Mouse (Mus musculus): ENCODE data around the gene Sdsl. TPM values are rescaled to one million over a fixed set of nuclear protein-coding genes. Genes with fewer than 3 reads are reported as not detected.

Gene Sdsl
- polyA plus RNA-seq, 1 experiment from 2014 or later = 6.0 TPM

GRCm38 (mm10) chr5:120467026-120467425, 5.6 kb downstream of the Sdsl start:
- no peaks in the 10 kb centered on the region; the same call in 1 of the 2 replicates for H3K4me1 ChIP-seq
- peak overlapping the region; percentile 20 for H3K4me3 ChIP-seq
- H3K4me2 ChIP-seq = peak overlapping the region; percentile 26
- no peaks in the 10 kb centered on the region for H3K9me3 ChIP-seq
- H3K27me3 ChIP-seq (replicated peaks) = 0 out of 2 replicates have a peak, but pooled peaks cover 4% of the 10 kb centered on the region
- WGBS = 13% methylated on average over 4 of the region's 4 CpGs
- H3K36me3 ChIP-seq (replicated peaks) = no peaks in the 10 kb centered on the region
- H3K9ac ChIP-seq = no peak overlapping the region
- ATAC-seq (replicated peaks) = no peak
- no peak overlapping the region for H3K27ac ChIP-seq

- no peak overlapping the region for H3K4me2 ChIP-seq
Measured at GRCm38 (mm10) chr5:120465860-120466259, 6.8 kb downstream of the Sdsl start.

GRCm38 (mm10) chr5:120465062-120465461, 7.5 kb downstream of the Sdsl start:
- 0 out of 2 replicates have a peak, but pooled peaks cover 4% of the 10 kb centered on the region for H3K27me3 ChIP-seq (replicated peaks)
- no peak overlapping the region for H3K27ac ChIP-seq
- H3K9ac ChIP-seq = no peak overlapping the region
- ATAC-seq (replicated peaks) = no peak
- 40% methylated on average over 5 of the region's 5 CpGs for WGBS
- no peaks in the 10 kb centered on the region for H3K9me3 ChIP-seq
- no peaks in the 10 kb centered on the region; the same call in 1 of the 2 replicates for H3K4me1 ChIP-seq
- H3K4me2 ChIP-seq = no peak overlapping the region
- no peak overlapping the region for H3K4me3 ChIP-seq
- H3K36me3 ChIP-seq (replicated peaks) = no peaks in the 10 kb centered on the region

More at GRCm38 (mm10) chr5:120465860-120466259, 6.8 kb downstream of the Sdsl start:
- no peak for ATAC-seq (replicated peaks)
- Histone ChIP-seq H3K27me3 (replicated peaks) (0 out of 2 replicates have a peak, but pooled peaks cover 4% of the 10 kb centered on the region), H3K36me3 (replicated peaks) (no peaks in the 10 kb centered on the region), H3K9ac (no peak overlapping the region), H3K4me3 (no peak overlapping the region), H3K9me3 (no peaks in the 10 kb centered on the region), H3K4me1 (no peaks in the 10 kb centered on the region; the same call in 1 of the 2 replicates), H3K27ac (no peak overlapping the region)
- WGBS = 65% methylated on average over 6 of the region's 6 CpGs

- H3K9ac ChIP-seq = no peak overlapping the region
- H3K27me3 ChIP-seq (replicated peaks) = 0 out of 2 replicates have a peak, but pooled peaks cover 4% of the 10 kb centered on the region
- H3K4me3 ChIP-seq = no peak overlapping the region
- WGBS = 79% methylated on average over 4 of the region's 4 CpGs
- no peak overlapping the region for H3K27ac ChIP-seq
- ATAC-seq (replicated peaks) = no peak
- no peaks in the 10 kb centered on the region for H3K9me3 ChIP-seq
- H3K36me3 ChIP-seq (replicated peaks) = no peaks in the 10 kb centered on the region
- H3K4me1 ChIP-seq = no peaks in the 10 kb centered on the region; the same call in 1 of the 2 replicates
- no peak overlapping the region for H3K4me2 ChIP-seq
Measured at GRCm38 (mm10) chr5:120464321-120464720, 8.3 kb downstream of the Sdsl start.

- Histone ChIP-seq H3K4me2 (no peak overlapping the region), H3K4me3 (no peak overlapping the region), H3K27me3 (replicated peaks) (peaks cover 2% of the 10 kb centered on the region; the same call in 1 of the 2 replicates), H3K4me1 (no peaks in the 10 kb centered on the region; the same call in 1 of the 2 replicates), H3K27ac (no peak overlapping the region), H3K36me3 (replicated peaks) (no peaks in the 10 kb centered on the region), H3K9me3 (no peaks in the 10 kb centered on the region), H3K9ac (no peak overlapping the region)
- 80% methylated on average over 15 of the region's 15 CpGs for WGBS
- ATAC-seq (replicated peaks) = no peak
Measured at GRCm38 (mm10) chr5:120461902-120462301, 10.7 kb downstream of the Sdsl start.

- no peak; the same call in 1 of the 2 replicates for ATAC-seq (replicated peaks)
- Histone ChIP-seq H3K9ac (no peak overlapping the region), H3K9me3 (no peaks in the 10 kb centered on the region), H3K4me1 (peaks cover 3% of the 10 kb centered on the region; the same call in 1 of the 2 replicates), H3K4me2 (no peak overlapping the region), H3K36me3 (replicated peaks) (no peaks in the 10 kb centered on the region), H3K27ac (no peak overlapping the region), H3K27me3 (replicated peaks) (peaks cover 7% of the 10 kb centered on the region), H3K4me3 (no peak overlapping the region)
- WGBS = 77% methylated on average over 10 of the region's 10 CpGs
Measured at GRCm38 (mm10) chr5:120459133-120459532, 13.5 kb downstream of the Sdsl start.

- WGBS = 7% methylated on average over 9 of the region's 9 CpGs
- no peak for ATAC-seq (replicated peaks)
- no peaks in the 10 kb centered on the region for H3K9me3 ChIP-seq
Measured at GRCm38 (mm10) chr5:120457628-120458027, 15.0 kb downstream of the Sdsl start.

GRCm38 (mm10) chr5:120456841-120457554, 15.6 kb downstream of the Sdsl start:
- H3K4me3 ChIP-seq = no peak overlapping the region
- no peak overlapping the region for H3K4me2 ChIP-seq
- H3K9me3 ChIP-seq = no peaks in the 10 kb centered on the region
- H3K9ac ChIP-seq = no peak overlapping the region
- H3K27me3 ChIP-seq (replicated peaks) = peaks cover 11% of the 10 kb centered on the region
- WGBS = 48% methylated on average over 7 of the region's 7 CpGs
- H3K27ac ChIP-seq = no peak overlapping the region
- peaks cover 3% of the 10 kb centered on the region; the same call in 1 of the 2 replicates for H3K4me1 ChIP-seq
- ATAC-seq (replicated peaks) = no peak
- no peaks in the 10 kb centered on the region for H3K36me3 ChIP-seq (replicated peaks)

More at GRCm38 (mm10) chr5:120457628-120458027, 15.0 kb downstream of the Sdsl start:
- no peak overlapping the region for H3K9ac ChIP-seq
- H3K36me3 ChIP-seq (replicated peaks) = no peaks in the 10 kb centered on the region
- H3K4me2 ChIP-seq = no peak overlapping the region
- peaks cover 3% of the 10 kb centered on the region; the same call in 1 of the 2 replicates for H3K4me1 ChIP-seq
- peaks cover 11% of the 10 kb centered on the region for H3K27me3 ChIP-seq (replicated peaks)
- H3K27ac ChIP-seq = no peak overlapping the region
- no peak overlapping the region for H3K4me3 ChIP-seq

- no peak for ATAC-seq (replicated peaks)
- no peak overlapping the region for H3K27ac ChIP-seq
- no peak overlapping the region for H3K9ac ChIP-seq
- H3K4me2 ChIP-seq = no peak overlapping the region
- H3K27me3 ChIP-seq (replicated peaks) = peaks cover 11% of the 10 kb centered on the region
- H3K4me3 ChIP-seq = no peak overlapping the region
- peaks cover 3% of the 10 kb centered on the region; the same call in 1 of the 2 replicates for H3K4me1 ChIP-seq
- no peaks in the 10 kb centered on the region for H3K9me3 ChIP-seq
- H3K36me3 ChIP-seq (replicated peaks) = no peaks in the 10 kb centered on the region
- 38% methylated on average over 1 of the region's 1 CpGs for WGBS
Measured at GRCm38 (mm10) chr5:120456253-120456652, 16.4 kb downstream of the Sdsl start.

- no peak overlapping the region for H3K9ac ChIP-seq
- no peak overlapping the region for H3K4me2 ChIP-seq
- H3K27ac ChIP-seq = peak overlapping the region; percentile 42; the same call in 1 of the 2 replicates
- no peaks in the 10 kb centered on the region for H3K36me3 ChIP-seq (replicated peaks)
- peaks cover 11% of the 10 kb centered on the region for H3K27me3 ChIP-seq (replicated peaks)
- H3K4me1 ChIP-seq = peaks cover 3% of the 10 kb centered on the region; the same call in 1 of the 2 replicates
- ATAC-seq (replicated peaks) = no peak
- H3K4me3 ChIP-seq = no peak overlapping the region
- WGBS = 78% methylated on average over 14 of the region's 14 CpGs
- no peaks in the 10 kb centered on the region for H3K9me3 ChIP-seq
Measured at GRCm38 (mm10) chr5:120454756-120455337, 17.8 kb downstream of the Sdsl start.

GRCm38 (mm10) chr5:120447305-120447704, 25.3 kb downstream of the Sdsl start:
- WGBS = 50% methylated on average over 13 of the region's 13 CpGs

GRCm38 (mm10) chr5:120440733-120441132, 31.9 kb downstream of the Sdsl start:
- Histone ChIP-seq H3K27me3 (replicated peaks) (peaks cover 15% of the 10 kb centered on the region), H3K27ac (peak overlapping the region; percentile 81; the same call in 1 of the 2 replicates), H3K4me1 (peaks cover 29% of the 10 kb centered on the region), H3K9me3 (no peaks in the 10 kb centered on the region), H3K36me3 (replicated peaks) (no peaks in the 10 kb centered on the region), H3K4me3 (0 out of 2 replicates have a peak overlapping the region, but pooled peaks have one; percentile 9), H3K9ac (no peak overlapping the region), H3K4me2 (peak overlapping the region; percentile 54)
- WGBS = 7% methylated on average over 14 of the region's 14 CpGs
- peak; percentile 51; the same call in 1 of the 2 replicates for ATAC-seq (replicated peaks)

More at GRCm38 (mm10) chr5:120447305-120447704, 25.3 kb downstream of the Sdsl start:
- Histone ChIP-seq H3K9ac (no peak overlapping the region), H3K4me2 (no peak overlapping the region), H3K4me1 (no peaks in the 10 kb centered on the region), H3K9me3 (no peaks in the 10 kb centered on the region), H3K27me3 (replicated peaks) (no peaks in the 10 kb centered on the region; the same call in 1 of the 2 replicates), H3K27ac (no peak overlapping the region), H3K36me3 (replicated peaks) (no peaks in the 10 kb centered on the region), H3K4me3 (no peak overlapping the region)
- ATAC-seq (replicated peaks) = no peak

All from midbrain, embryonic 15.5 days (tissue).